Mouse (Mus musculus) intestine, embryonic 15.5 days (tissue): ENCODE results near the gene Kcnrg. TPM values are rescaled to one million over a fixed set of nuclear protein-coding genes. Genes with fewer than 3 reads are reported as not detected.
"Not testable (repeated sequence)": the region's sequence is repeated elsewhere in the genome, so short reads cannot be mapped to it uniquely, and the experiment has no call there.

Experiments
- ATAC-seq: fragments of 200-750 bp; cut with Nextera tagmentation; 2 replicates; pipeline ENCODE4 v1.8.0; 2017; ENCODE audit warnings: moderate TSS enrichment, moderate library complexity
- H3K27ac ChIP-seq: fragments of 300-500 bp; sonication (generic); 2 replicates; pipeline ENCODE4 v1.5.1; 2015; ENCODE audit warnings: mild to moderate bottlenecking, inconsistent platforms
- H3K27me3 ChIP-seq: fragments of 300-500 bp; sonication (generic); replicated peaks from 2 replicates; pipeline ENCODE4 v1.6.1; 2015; ENCODE audit warnings: inconsistent platforms
- H3K36me3 ChIP-seq: fragments of 300-500 bp; sonication (generic); 2 replicates; pipeline ENCODE4 v1.6.1; 2015; ENCODE audit warnings: inconsistent platforms
- H3K4me1 ChIP-seq: fragments of 300-500 bp; sonication (generic); replicated peaks from 2 replicates; pipeline ENCODE4 v1.6.1; 2015; ENCODE audit warnings: inconsistent platforms
- H3K4me2 ChIP-seq: fragments of 300-500 bp; sonication (generic); replicated peaks from 2 replicates; pipeline ENCODE4 v1.6.1; 2015; ENCODE audit warnings: mild to moderate bottlenecking, inconsistent platforms
- H3K4me3 ChIP-seq: fragments of 300-500 bp; sonication (generic); replicated peaks from 2 replicates; pipeline ENCODE4 v1.5.1; 2015; ENCODE audit warnings: inconsistent platforms
- H3K9ac ChIP-seq: fragments of 300-500 bp; sonication (generic); 2 replicates; pipeline ENCODE4 v1.6.1; 2015; ENCODE audit warnings: inconsistent platforms
- H3K9me3 ChIP-seq: fragments of 300-500 bp; sonication (generic); 2 replicates; pipeline ENCODE4 v1.6.1; 2016; ENCODE audit warnings: inconsistent platforms
- WGBS: fragments of 180-500 bp; shearing (Covaris S2); methylation state at CpG from one replicate; pipeline ENCODE4 v1.1.7; 2015; 5-methylcytosine and 5-hydroxymethylcytosine counted together
- polyA plus RNA-seq: library from polyadenylated mRNA; unstranded; fragments of >200 nt; fragmentation: Nextera tagmentation; extraction: Ambion mirVana; gene quantifications from 2 replicates; pipeline ENCODE4 v1.2.1, GENCODE M21; 2015

The Kcnrg gene
- polyA plus RNA-seq, 1 experiment from 2014 or later, result 0.31 TPM

DNA sequence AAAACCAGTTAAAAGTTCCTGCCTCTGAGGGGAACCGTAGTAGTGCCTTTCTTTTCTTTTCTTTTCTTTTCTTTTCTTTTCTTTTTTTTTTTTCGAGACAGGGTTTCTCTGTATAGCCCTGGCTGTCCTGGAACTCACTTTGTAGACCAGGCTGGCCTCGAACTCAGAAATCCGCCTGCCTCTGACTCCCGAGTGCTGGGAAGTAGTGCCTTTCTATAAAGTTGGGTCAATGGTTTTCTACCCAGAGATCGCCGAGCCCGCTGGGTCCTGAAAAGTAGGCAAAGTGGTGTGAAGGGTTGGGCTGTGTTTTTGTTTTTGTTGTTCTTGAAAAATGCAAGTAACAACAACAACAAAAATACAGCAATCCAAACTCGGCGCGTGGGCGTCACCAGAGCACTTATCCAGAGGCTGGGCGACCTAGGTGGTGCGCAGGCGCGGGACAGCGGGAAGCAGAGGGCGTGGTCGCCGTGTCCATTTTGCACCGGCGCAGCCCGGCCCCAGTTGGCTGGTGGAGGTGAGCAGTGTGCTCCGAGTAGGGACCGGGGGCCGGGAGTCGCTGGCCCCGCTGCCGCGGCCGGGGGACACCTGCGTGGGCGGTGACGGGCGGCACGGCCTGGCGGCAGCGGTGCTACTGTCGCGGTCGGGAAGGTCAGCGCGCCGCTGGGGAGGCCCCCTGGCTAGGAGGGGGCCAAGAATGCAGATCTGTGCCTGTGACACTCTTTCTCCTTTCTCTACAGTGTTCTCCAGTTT is 8.0 kb upstream of the Kcnrg start:
- WGBS, result 3% methylated on average over 44 of the region's 44 CpGs
- no peaks in the 10 kb centered on the region for H3K27me3 ChIP-seq
- peaks cover 6% of the 10 kb centered on the region; the same call in 1 of the 2 replicates for H3K4me1 ChIP-seq
- no peaks in the 10 kb centered on the region for H3K36me3 ChIP-seq
- H3K9ac ChIP-seq, result peak overlapping the region; percentile 88
- H3K4me3 ChIP-seq, result peak overlapping the region; percentile 88
- H3K27ac ChIP-seq, result peak overlapping the region; percentile 60; the same call in 1 of the 2 replicates
- peak overlapping the region; percentile 60 for H3K4me2 ChIP-seq
- no peaks in the 10 kb centered on the region for H3K9me3 ChIP-seq
- peak; percentile 98 for ATAC-seq

GRCm38 (mm10) chr14:61601348-61601747 is 5.9 kb upstream of the Kcnrg start:
- Histone ChIP-seq H3K4me3 (no peak overlapping the region), H3K9me3 (no peaks in the 10 kb centered on the region), H3K36me3 (no peaks in the 10 kb centered on the region), H3K9ac (no peak overlapping the region), H3K4me1 (peaks cover 6% of the 10 kb centered on the region; the same call in 1 of the 2 replicates), H3K4me2 (no peak overlapping the region), H3K27me3 (no peaks in the 10 kb centered on the region), H3K27ac (no peak overlapping the region)
- ATAC-seq, result no peak
- 65% methylated on average over 9 of the region's 9 CpGs for WGBS

DNA sequence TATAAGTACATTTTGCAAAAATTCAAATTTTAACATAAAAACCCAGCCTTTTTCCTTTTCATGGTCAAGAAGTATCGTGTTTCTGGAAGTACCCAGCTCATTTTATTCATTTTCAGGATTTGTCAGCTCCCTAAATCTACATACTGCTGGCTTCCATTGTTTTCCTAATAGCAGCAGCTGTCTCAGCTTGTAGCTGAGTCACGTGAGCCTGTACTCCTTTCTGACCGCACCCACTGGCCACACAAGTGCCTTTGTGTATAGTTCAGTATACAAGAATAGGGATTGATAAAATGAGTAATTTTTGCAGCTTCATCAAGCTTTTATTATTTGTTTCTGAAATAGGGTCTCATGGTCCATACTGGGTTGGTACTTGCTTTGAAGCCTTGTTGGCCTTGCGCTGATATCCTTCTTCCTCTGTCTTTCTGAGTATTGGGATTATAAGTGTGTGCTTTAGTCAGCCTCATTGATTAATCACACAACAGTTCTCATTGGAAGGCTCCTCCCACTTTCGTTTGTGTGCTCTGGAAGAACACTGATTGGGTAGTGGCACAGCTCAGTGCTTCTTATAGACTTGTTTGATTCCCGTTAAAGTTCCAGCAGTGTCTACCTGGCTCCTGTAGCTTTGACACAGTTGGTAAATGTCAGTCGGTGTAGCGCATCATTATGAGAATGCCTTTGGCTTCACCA is 4.0 kb upstream of the Kcnrg start:
- no peak overlapping the region for H3K9ac ChIP-seq
- 82% methylated on average over 8 of the region's 8 CpGs for WGBS
- H3K27me3 ChIP-seq, result no peaks in the 10 kb centered on the region
- H3K4me3 ChIP-seq, result no peak overlapping the region
- H3K4me1 ChIP-seq, result peaks cover 6% of the 10 kb centered on the region; the same call in 1 of the 2 replicates
- no peaks in the 10 kb centered on the region for H3K36me3 ChIP-seq
- H3K4me2 ChIP-seq, result no peak overlapping the region
- no peak for ATAC-seq
- no peaks in the 10 kb centered on the region for H3K9me3 ChIP-seq
- no peak overlapping the region for H3K27ac ChIP-seq

DNA sequence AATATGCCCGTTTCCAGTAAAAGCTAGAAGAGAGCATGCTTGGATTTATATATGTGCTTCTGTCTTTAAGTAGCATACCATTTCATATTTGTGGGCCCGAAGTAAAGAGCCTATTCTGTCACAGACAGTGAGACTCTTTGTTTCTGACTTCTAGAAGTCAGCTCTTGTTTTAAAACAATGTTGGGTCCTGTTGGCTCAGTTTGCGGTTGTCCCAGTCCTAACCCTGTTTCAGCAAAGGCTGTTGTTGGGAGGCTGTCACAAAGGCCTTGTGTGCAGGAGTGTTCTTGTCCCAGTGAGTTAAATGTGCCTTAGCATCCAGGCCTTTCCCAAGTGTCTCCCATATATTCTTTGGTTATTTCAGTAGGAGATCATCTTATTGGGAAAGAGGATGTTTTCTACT is 3.2 kb upstream of the Kcnrg start:
- no peak overlapping the region for H3K27ac ChIP-seq
- no peaks in the 10 kb centered on the region for H3K27me3 ChIP-seq
- no peak for ATAC-seq
- WGBS, result 84% methylated on average over 3 of the region's 3 CpGs
- peaks cover 6% of the 10 kb centered on the region; the same call in 1 of the 2 replicates for H3K4me1 ChIP-seq
- H3K4me3 ChIP-seq, result no peak overlapping the region
- no peaks in the 10 kb centered on the region for H3K9me3 ChIP-seq
- H3K4me2 ChIP-seq, result no peak overlapping the region
- no peak overlapping the region for H3K9ac ChIP-seq
- H3K36me3 ChIP-seq, result no peaks in the 10 kb centered on the region

DNA sequence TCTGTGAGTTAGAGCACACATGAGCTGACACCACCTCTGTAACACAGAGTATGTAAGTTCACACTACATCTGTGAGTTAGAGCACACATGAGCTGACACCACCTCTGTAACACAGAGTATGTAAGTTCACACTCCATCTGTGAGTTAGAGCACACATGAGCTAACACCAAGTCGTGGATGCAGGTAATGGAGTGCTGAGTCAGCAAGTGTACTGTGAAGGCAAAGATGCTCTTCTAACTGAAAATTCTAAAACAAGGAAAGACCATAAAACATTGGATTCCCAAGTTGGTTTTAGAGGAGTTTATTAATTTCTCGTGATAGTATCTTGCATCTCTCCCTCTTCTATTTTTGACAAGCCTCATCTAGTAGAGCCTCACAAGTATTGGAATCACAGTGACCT is 1.2 kb upstream of the Kcnrg start:
- not testable (repeated sequence) for H3K4me2 ChIP-seq, H3K4me1 ChIP-seq, H3K9me3 ChIP-seq, H3K4me3 ChIP-seq, H3K36me3 ChIP-seq, H3K27ac ChIP-seq, H3K27me3 ChIP-seq, ATAC-seq, H3K9ac ChIP-seq
- WGBS, result 87% methylated on average over 2 of the region's 2 CpGs

- H3K36me3 ChIP-seq, result no peaks in the 10 kb centered on the region
- no peaks in the 10 kb centered on the region for H3K27me3 ChIP-seq
- no peak overlapping the region for H3K9ac ChIP-seq
- no peaks in the 10 kb centered on the region for H3K9me3 ChIP-seq
- no peaks in the 10 kb centered on the region for H3K4me1 ChIP-seq
- no peak overlapping the region for H3K27ac ChIP-seq
- 87% methylated on average over 5 of the region's 5 CpGs for WGBS
- no peak overlapping the region for H3K4me2 ChIP-seq
- no peak for ATAC-seq
- H3K4me3 ChIP-seq, result no peak overlapping the region
These were observed 4.5 kb downstream of the Kcnrg start for GRCm38 (mm10) chr14:61611766-61612165.

GRCm38 (mm10) chr14:61613319-61613718 is 6.1 kb downstream of the Kcnrg start:
- Histone ChIP-seq H3K4me2 (no peak overlapping the region), H3K4me3 (no peak overlapping the region), H3K27ac (no peak overlapping the region), H3K9ac (no peak overlapping the region), H3K36me3 (no peaks in the 10 kb centered on the region), H3K4me1 (no peaks in the 10 kb centered on the region), H3K9me3 (no peaks in the 10 kb centered on the region), H3K27me3 (no peaks in the 10 kb centered on the region)
- ATAC-seq, result no peak
- 94% methylated on average over 2 of the region's 2 CpGs for WGBS

- Histone ChIP-seq H3K36me3 (0 out of 2 replicates have a peak, but pooled peaks cover 3% of the 10 kb centered on the region), H3K4me3 (no peak overlapping the region), H3K4me2 (no peak overlapping the region), H3K9ac (no peak overlapping the region), H3K27me3 (no peaks in the 10 kb centered on the region), H3K4me1 (no peaks in the 10 kb centered on the region), H3K9me3 (no peaks in the 10 kb centered on the region), H3K27ac (no peak overlapping the region)
- WGBS, result 88% methylated on average over 2 of the region's 2 CpGs
- no peak for ATAC-seq
These were observed 13.1 kb downstream of the Kcnrg start for GRCm38 (mm10) chr14:61620371-61620770.

- no peak overlapping the region for H3K4me2 ChIP-seq
- ATAC-seq, result no peak
- no peak overlapping the region for H3K4me3 ChIP-seq
- no peaks in the 10 kb centered on the region for H3K27me3 ChIP-seq
- H3K4me1 ChIP-seq, result no peaks in the 10 kb centered on the region
- no peak overlapping the region for H3K27ac ChIP-seq
- H3K36me3 ChIP-seq, result 0 out of 2 replicates have a peak, but pooled peaks cover 5% of the 10 kb centered on the region
- H3K9ac ChIP-seq, result no peak overlapping the region
- no peaks in the 10 kb centered on the region for H3K9me3 ChIP-seq
These were observed 28.7 kb downstream of the Kcnrg start for GRCm38 (mm10) chr14:61635969-61636368.

- WGBS, result 61% methylated on average over 1 of the region's 1 CpGs
- Histone ChIP-seq H3K4me3 (no peak overlapping the region), H3K4me2 (no peak overlapping the region), H3K4me1 (no peaks in the 10 kb centered on the region), H3K36me3 (no peaks in the 10 kb centered on the region), H3K27me3 (no peaks in the 10 kb centered on the region), H3K9ac (no peak overlapping the region), H3K27ac (no peak overlapping the region), H3K9me3 (no peaks in the 10 kb centered on the region)
- ATAC-seq, result no peak
These were observed 35.4 kb downstream of the Kcnrg start for GRCm38 (mm10) chr14:61642668-61643067.

GRCm38 (mm10) chr14:61645547-61645946 is 38.3 kb downstream of the Kcnrg start:
- Histone ChIP-seq H3K9ac (no peak overlapping the region), H3K4me2 (no peak overlapping the region), H3K36me3 (no peaks in the 10 kb centered on the region), H3K9me3 (no peaks in the 10 kb centered on the region), H3K27ac (no peak overlapping the region), H3K4me1 (no peaks in the 10 kb centered on the region), H3K27me3 (no peaks in the 10 kb centered on the region), H3K4me3 (no peak overlapping the region)
- 37% methylated on average over 1 of the region's 1 CpGs for WGBS
- ATAC-seq, result no peak

GRCm38 (mm10) chr14:61647182-61647880 is 40.1 kb downstream of the Kcnrg start:
- Histone ChIP-seq H3K36me3 (no peaks in the 10 kb centered on the region), H3K9ac (peak overlapping the region; percentile 94), H3K27me3 (no peaks in the 10 kb centered on the region), H3K4me1 (no peaks in the 10 kb centered on the region), H3K27ac (peak overlapping the region; percentile 96), H3K4me2 (peak overlapping the region; percentile 76), H3K4me3 (peak overlapping the region; percentile 93), H3K9me3 (no peaks in the 10 kb centered on the region)
- WGBS, result under 1% methylated on average over 24 of the region's 24 CpGs
- ATAC-seq, result no peak
